Mouse (Mus musculus): ENCODE measurements around the gene Olfr218. TPM values are rescaled to one million over a fixed set of nuclear protein-coding genes. Genes with fewer than 3 reads are reported as not detected.
"Not testable (repeated sequence)": the region's sequence is repeated elsewhere in the genome, so short reads cannot be mapped to it uniquely, and the experiment has no call there.

The Olfr218 gene
- total RNA-seq (2021), result not detected
- long read RNA-seq, experiment 1, result 0 reads
- long read RNA-seq, experiment 2, result 0 reads

- no peak for DNase-seq (ENCODE audit: low spot score in 2 of 2)
- intact Hi-C loops (cut with DNase I), result no loop called here
Observed at GRCm38 (mm10) chr1:173197508-173197907, at the start of gene Olfr218. Gene Olfr218, plus strand, starts transcription at chr1:173197808.

DNA sequence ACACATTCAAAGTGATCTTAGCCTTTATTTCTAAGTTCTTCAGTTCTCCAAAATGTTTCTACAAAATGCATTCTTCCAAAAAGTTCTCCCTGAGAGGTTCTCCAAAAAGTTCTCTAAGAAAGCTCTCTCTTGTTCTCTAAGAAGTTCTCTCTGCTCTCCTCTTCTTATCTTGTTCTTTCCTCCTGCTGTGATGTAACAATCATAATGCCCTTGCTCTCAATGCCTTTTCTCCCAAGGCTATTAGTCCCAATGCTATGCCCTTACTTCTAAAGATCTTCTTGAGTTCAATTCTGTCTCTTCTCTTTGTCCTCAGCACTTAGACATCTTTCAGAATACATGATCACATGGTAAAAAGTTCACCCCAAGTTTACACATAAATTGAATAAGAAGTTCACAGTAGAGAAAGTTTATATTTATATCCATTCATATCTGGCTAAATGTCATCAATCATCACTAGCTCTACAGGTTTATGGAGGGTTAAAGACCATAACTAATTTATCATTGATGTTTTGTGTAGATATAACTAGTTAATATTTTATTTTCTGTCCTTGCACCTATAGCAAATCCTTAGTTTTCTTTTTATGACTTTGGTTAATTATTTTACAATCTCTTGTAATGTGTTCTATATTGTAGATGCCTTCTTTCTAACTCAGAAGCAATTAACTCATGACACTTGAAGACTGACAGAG, 23.3 kb upstream of the Olfr218 start:
- intact Hi-C loops (cut with DNase I), result no loop called here

DNA sequence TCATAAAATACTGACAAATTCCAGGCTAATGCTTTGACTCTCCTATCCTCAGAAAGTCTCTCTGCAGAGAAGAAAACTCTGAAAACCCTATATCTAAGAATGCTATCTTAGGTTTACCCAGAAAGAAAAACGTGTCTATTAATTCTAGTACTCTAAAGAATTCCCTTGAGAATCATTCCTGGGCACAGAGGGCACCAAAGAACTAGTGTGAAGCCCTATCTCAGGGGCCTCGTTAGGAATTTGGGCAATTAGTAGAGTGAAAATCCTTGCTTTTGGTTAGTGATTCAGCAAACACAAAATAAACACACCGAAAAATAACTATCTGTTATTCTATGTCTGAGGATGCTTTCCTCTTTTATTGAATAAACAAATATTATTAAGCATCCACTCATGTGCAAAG, 7.1 kb upstream of the Olfr218 start, which contains the start of gene Olfr1406:
Gene Olfr1406, minus strand, starts transcription at position 101 of the 400 bp plus-strand sequence.
- intact Hi-C loops (cut with DNase I), result no loop called here
- DNase-seq (ENCODE audit: low spot score in 2 of 2), result no peak

More for the DNA sequence above, 23.3 kb upstream of the Olfr218 start:
- DNase-seq (ENCODE audit: low spot score in 2 of 2), result no peak

GRCm38 (mm10) chr1:173192059-173192458, 5.5 kb upstream of the Olfr218 start:
- intact Hi-C loops (cut with DNase I), result no loop called here
- no peak for DNase-seq (ENCODE audit: low spot score in 2 of 2)

GRCm38 (mm10) chr1:173196359-173196758, 1.2 kb upstream of the Olfr218 start:
- intact Hi-C loops (cut with DNase I), result no loop called here
- DNase-seq (ENCODE audit: low spot score in 2 of 2), result no peak

GRCm38 (mm10) chr1:173212092-173212491, 14.5 kb downstream of the Olfr218 start, which contains the start of gene Olfr1404:
Gene Olfr1404, plus strand, starts transcription at chr1:173212392.
- intact Hi-C loops (cut with DNase I), result no loop called here
- DNase-seq (ENCODE audit: low spot score in 2 of 2), result no peak

GRCm38 (mm10) chr1:173216481-173216880, 18.9 kb downstream of the Olfr218 start:
- DNase-seq (ENCODE audit: low spot score in 2 of 2), result no peak
- intact Hi-C loops (cut with DNase I), result no loop called here

DNA sequence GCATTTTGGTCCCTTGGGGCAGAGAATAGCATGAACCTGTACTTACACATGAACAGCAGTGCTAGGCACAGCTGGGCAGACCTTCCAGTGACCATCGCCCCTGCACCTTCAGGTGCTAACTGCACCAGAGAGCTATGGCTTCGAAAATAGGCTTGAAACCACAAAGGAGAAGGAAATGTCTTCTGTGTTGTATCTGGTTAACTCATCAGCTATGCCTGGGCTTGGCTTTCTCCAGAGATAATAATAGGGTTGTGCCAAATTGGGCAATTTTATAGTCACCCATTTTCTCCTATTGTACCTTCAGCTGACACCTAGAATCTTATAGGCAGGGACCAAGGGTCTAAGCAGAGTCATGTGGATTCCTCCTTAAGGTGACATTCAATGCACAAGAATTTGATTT, 29.5 kb downstream of the Olfr218 start, which contains the start of gene Fcer1a:
Gene Fcer1a, minus strand, starts transcription at position 134 of the 400 bp plus-strand sequence.
- intact Hi-C loops (cut with DNase I), result no loop called here
- no peak for DNase-seq (ENCODE audit: low spot score in 2 of 2)

DNA sequence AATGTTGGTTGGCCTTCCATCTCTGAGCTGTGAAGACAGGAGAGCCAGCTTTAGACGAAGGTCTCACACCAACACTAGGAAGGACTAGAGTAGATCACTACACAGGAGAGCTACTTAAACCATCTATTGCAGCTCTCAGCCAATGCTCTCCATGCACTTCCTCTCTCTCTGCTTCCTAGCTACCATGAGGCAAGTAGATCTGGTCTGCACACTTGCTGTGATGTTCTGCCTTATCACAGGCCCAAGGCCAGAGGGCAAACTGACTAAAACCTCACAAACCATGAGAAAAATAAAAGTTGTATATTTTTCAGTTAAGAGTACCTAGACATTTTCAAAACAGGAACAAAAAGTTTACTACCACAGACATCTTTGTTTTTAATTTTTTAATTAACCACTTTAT, 39.4 kb downstream of the Olfr218 start:
- DNase-seq (ENCODE audit: low spot score in 2 of 2); intact Hi-C loops (cut with DNase I): not testable (repeated sequence)

DNA sequence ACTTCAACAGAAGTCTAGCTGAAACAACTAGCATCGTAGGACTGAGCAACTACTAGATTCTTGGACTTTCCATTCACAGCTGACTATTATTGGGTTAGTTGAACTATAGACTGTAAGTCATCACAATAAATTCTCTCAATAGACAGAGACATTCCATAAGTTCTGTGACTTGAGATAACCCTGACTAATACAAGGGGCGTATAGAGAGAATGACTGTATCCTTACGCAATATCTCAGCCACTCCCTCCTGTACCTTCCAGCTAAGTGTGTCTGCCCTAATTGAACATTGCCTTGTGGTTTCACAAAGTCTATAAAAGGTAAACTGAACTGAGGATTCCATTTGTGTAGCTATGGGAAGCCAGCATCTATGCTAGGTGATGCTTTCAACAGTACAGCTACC, 52.3 kb downstream of the Olfr218 start:
- intact Hi-C loops (cut with DNase I), result no loop called here
- no peak for DNase-seq (ENCODE audit: low spot score in 2 of 2)

Other genes starting within 250 kb of the Olfr218 start
- gene Olfr16, start 247.4 kb upstream of the Olfr218 start, total RNA-seq (2021), result not detected
- not detected for gene Olfr1408, start 60.4 kb upstream of the Olfr218 start, total RNA-seq (2021)
- not detected for gene Olfr1406, start 7.2 kb upstream of the Olfr218 start, total RNA-seq (2021)
- gene Olfr1404, start 14.6 kb downstream of the Olfr218 start, total RNA-seq (2021), result not detected
- not detected for gene Fcer1a, start 29.4 kb downstream of the Olfr218 start, total RNA-seq (2021)
- gene Olfr418, start 68.2 kb downstream of the Olfr218 start, total RNA-seq (2021), result not detected
- not detected for gene Mptx2, start 80.0 kb downstream of the Olfr218 start, total RNA-seq (2021)
- 100 to 1,000 TPM; 116 to 127 TPM for gene Ackr1, start 135.9 kb downstream of the Olfr218 start, total RNA-seq (2021)
- gene Aim2, start 153.1 kb downstream of the Olfr218 start, total RNA-seq (2021), result 1 to 10 TPM; 2.4 to 2.7 TPM
- gene Cadm3, start 169.9 kb downstream of the Olfr218 start, total RNA-seq (2021), result 100 to 1,000 TPM; 482 to 514 TPM

Measured in left cerebral cortex, postnatal 14 days (tissue).